Mouse (Mus musculus): ENCODE measurements around the gene Gm6526. TPM values are rescaled to one million over a fixed set of nuclear protein-coding genes. Genes with fewer than 3 reads are reported as not detected.

The Gm6526 gene
- polyA plus RNA-seq (2014; fragmentation: Illumina TruSeq; extraction: RNeasy Lipid Tissue Mini Kit (QIAGEN cat#74804); ENCODE audit: low replicate concordance) = not detected

DNA sequence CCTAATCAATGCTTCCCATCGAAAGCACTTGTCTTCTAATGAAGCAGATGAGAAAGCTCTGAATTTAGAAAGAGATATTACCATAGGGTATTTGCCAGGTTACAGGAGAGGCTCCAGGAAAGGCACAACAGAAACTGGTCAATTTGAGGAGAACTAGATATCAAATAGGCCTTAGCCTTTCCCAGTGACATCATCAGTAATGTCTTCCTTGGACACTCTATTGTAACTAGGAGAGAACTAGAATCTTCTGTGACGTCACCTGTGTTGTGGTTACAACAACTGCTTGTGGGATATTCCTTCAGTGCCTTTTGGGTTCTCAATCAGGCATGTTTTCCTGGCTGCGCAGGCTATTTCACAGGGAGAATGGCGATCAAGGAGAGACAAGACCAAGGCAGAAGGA, at the start of gene Gm6526:
Gene Gm6526 (plus strand): TSS at position 301 of the 400 bp plus-strand sequence.

DNA sequence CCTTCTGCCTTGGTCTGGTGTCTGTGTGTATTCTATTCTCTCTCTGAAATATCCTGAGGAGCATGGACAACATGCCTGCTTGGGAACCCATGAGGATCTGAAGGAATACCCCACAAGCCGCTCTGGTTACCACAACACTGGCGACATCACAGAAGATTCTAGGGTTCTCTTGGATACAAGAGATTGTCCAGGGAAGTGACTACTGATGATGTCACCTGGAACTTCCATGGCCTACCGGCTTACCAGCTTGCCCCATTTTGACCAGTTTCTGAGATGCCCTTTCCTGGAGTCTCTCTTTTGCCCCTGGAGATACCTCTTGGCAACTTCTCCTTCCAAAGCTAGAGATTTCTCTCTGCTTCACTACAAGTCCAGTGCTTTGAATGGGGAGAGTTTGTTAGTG, 20.3 kb upstream of the Gm6526 start, which contains the start of gene Gm16506:
Gene Gm16506 (minus strand): TSS at position 101 of the 400 bp plus-strand sequence.

GRCm38 (mm10) chr14:43784645-43785044, 37.0 kb downstream of the Gm6526 start, which contains the start of gene Gm8180:
Gene Gm8180, minus strand, starts transcription at chr14:43784745.

Other genes with a start within 250 kb of the Gm6526 start
- not detected for gene Gm5799, start 204.3 kb upstream of the Gm6526 start, polyA plus RNA-seq (2014; fragmentation: Illumina TruSeq; extraction: RNeasy Lipid Tissue Mini Kit (QIAGEN cat#74804); ENCODE audit: low replicate concordance)
- not detected for gene Gm17654, start 168.7 kb upstream of the Gm6526 start, polyA plus RNA-seq (2014; fragmentation: Illumina TruSeq; extraction: RNeasy Lipid Tissue Mini Kit (QIAGEN cat#74804); ENCODE audit: low replicate concordance)
- not detected for gene Gm10375, start 139.9 kb upstream of the Gm6526 start, polyA plus RNA-seq (2014; fragmentation: Illumina TruSeq; extraction: RNeasy Lipid Tissue Mini Kit (QIAGEN cat#74804); ENCODE audit: low replicate concordance)
- not detected for gene Gm8165, start 70.7 kb upstream of the Gm6526 start, polyA plus RNA-seq (2014; fragmentation: Illumina TruSeq; extraction: RNeasy Lipid Tissue Mini Kit (QIAGEN cat#74804); ENCODE audit: low replicate concordance)
- 4.5 TPM for gene Gm7324, start 50.0 kb upstream of the Gm6526 start, polyA plus RNA-seq (2014; fragmentation: Illumina TruSeq; extraction: RNeasy Lipid Tissue Mini Kit (QIAGEN cat#74804); ENCODE audit: low replicate concordance)
- gene Gm16506, start 20.4 kb upstream of the Gm6526 start, polyA plus RNA-seq (2014; fragmentation: Illumina TruSeq; extraction: RNeasy Lipid Tissue Mini Kit (QIAGEN cat#74804); ENCODE audit: low replicate concordance) = not detected
- gene Gm8180, start 36.9 kb downstream of the Gm6526 start, polyA plus RNA-seq (2014; fragmentation: Illumina TruSeq; extraction: RNeasy Lipid Tissue Mini Kit (QIAGEN cat#74804); ENCODE audit: low replicate concordance) = not detected
- gene Ear1, start 127.7 kb downstream of the Gm6526 start, polyA plus RNA-seq (2014; fragmentation: Illumina TruSeq; extraction: RNeasy Lipid Tissue Mini Kit (QIAGEN cat#74804); ENCODE audit: low replicate concordance) = not detected
- gene Ear10, start 175.7 kb downstream of the Gm6526 start, polyA plus RNA-seq (2014; fragmentation: Illumina TruSeq; extraction: RNeasy Lipid Tissue Mini Kit (QIAGEN cat#74804); ENCODE audit: low replicate concordance) = not detected
- 1.8 TPM for gene Gm8113, start 177.5 kb downstream of the Gm6526 start, polyA plus RNA-seq (2014; fragmentation: Illumina TruSeq; extraction: RNeasy Lipid Tissue Mini Kit (QIAGEN cat#74804); ENCODE audit: low replicate concordance)
- gene Ang5, start 209.2 kb downstream of the Gm6526 start, polyA plus RNA-seq (2014; fragmentation: Illumina TruSeq; extraction: RNeasy Lipid Tissue Mini Kit (QIAGEN cat#74804); ENCODE audit: low replicate concordance) = not detected

All from small intestine, adult 10 weeks (tissue).